Mouse (Mus musculus) kidney, embryonic 15.5 days (tissue): ENCODE measurements at regions not wholly inside any gene's neighbourhood (a gene's known extent, or its start where the extent isn't known, plus 50 kb on each side); places are given as distances from the start of the nearest gene placed in this dataset.

Source experiments
- ATAC-seq: fragments of 200-750 bp; cut with Nextera tagmentation; replicated peaks from 2 replicates; pipeline ENCODE4 v1.8.0; 2017; ENCODE audit warnings: moderate TSS enrichment; ENCODE audit not compliant: low FRiP score
- H3K27ac ChIP-seq: fragments of 300-500 bp; sonication (generic); 2 replicates; pipeline ENCODE4 v1.5.1; 2015; ENCODE audit warnings: mild to moderate bottlenecking, inconsistent platforms
- H3K27me3 ChIP-seq: fragments of 300-500 bp; sonication (generic); 2 replicates; pipeline ENCODE4 v1.6.1; 2015; ENCODE audit warnings: inconsistent platforms
- H3K36me3 ChIP-seq: fragments of 300-500 bp; sonication (generic); 2 replicates; pipeline ENCODE4 v1.6.1; 2015; ENCODE audit warnings: inconsistent platforms
- H3K4me1 ChIP-seq: fragments of 300-500 bp; sonication (generic); 2 replicates; pipeline ENCODE4 v1.6.1; 2015; ENCODE audit warnings: inconsistent platforms
- H3K4me2 ChIP-seq: fragments of 300-500 bp; sonication (generic); 2 replicates; pipeline ENCODE4 v1.6.1; 2015; ENCODE audit warnings: moderate library complexity, mild to moderate bottlenecking, inconsistent platforms
- H3K4me3 ChIP-seq: fragments of 300-500 bp; sonication (generic); replicated peaks from 2 replicates; pipeline ENCODE4 v1.5.1; 2015; ENCODE audit warnings: mild to moderate bottlenecking, inconsistent platforms
- H3K9ac ChIP-seq: fragments of 300-500 bp; sonication (generic); 2 replicates; pipeline ENCODE4 v1.6.1; 2015; ENCODE audit warnings: mild to moderate bottlenecking, inconsistent platforms
- H3K9me3 ChIP-seq: fragments of 300-500 bp; sonication (generic); replicated peaks from 2 replicates; pipeline ENCODE4 v1.6.1; 2016; ENCODE audit warnings: inconsistent platforms
- WGBS: fragments of 180-500 bp; shearing (Covaris S2); methylation state at CpG from one replicate; pipeline ENCODE4 v1.1.7; 2015; ENCODE audit warnings: mixed read lengths; 5-methylcytosine and 5-hydroxymethylcytosine counted together

- Histone ChIP-seq H3K9me3 (no peaks in the 10 kb centered on the region), H3K27me3 (peaks cover 11% of the 10 kb centered on the region), H3K36me3 (no peaks in the 10 kb centered on the region), H3K4me1 (no peaks in the 10 kb centered on the region), H3K9ac (no peak overlapping the region), H3K27ac (no peak overlapping the region), H3K4me2 (no peak overlapping the region), H3K4me3 (no peak overlapping the region)
- 50% methylated on average over 12 of the region's 12 CpGs for WGBS
- ATAC-seq = no peak
These were observed 81.8 kb upstream of the Thy1 start for GRCm38 (mm10) chr9:43961431-43961830.

- Histone ChIP-seq H3K9ac (no peak overlapping the region), H3K4me3 (no peak overlapping the region), H3K4me2 (no peak overlapping the region), H3K9me3 (no peaks in the 10 kb centered on the region), H3K4me1 (0 out of 2 replicates have a peak, but pooled peaks cover 3% of the 10 kb centered on the region), H3K27me3 (peaks cover 11% of the 10 kb centered on the region), H3K36me3 (no peaks in the 10 kb centered on the region), H3K27ac (no peak overlapping the region)
- 41% methylated on average over 4 of the region's 4 CpGs for WGBS
- ATAC-seq = no peak
These were observed 78.0 kb upstream of the Thy1 start for GRCm38 (mm10) chr9:43965171-43965570.

GRCm38 (mm10) chr9:43965811-43966210 is 77.4 kb upstream of the Thy1 start:
- H3K4me1 ChIP-seq = 0 out of 2 replicates have a peak, but pooled peaks cover 3% of the 10 kb centered on the region
- H3K27me3 ChIP-seq = peaks cover 11% of the 10 kb centered on the region
- ATAC-seq = no peak
- H3K9ac ChIP-seq = no peak overlapping the region
- no peak overlapping the region for H3K4me3 ChIP-seq
- H3K36me3 ChIP-seq = no peaks in the 10 kb centered on the region
- no peaks in the 10 kb centered on the region for H3K9me3 ChIP-seq
- no peak overlapping the region for H3K27ac ChIP-seq
- H3K4me2 ChIP-seq = no peak overlapping the region
- 72% methylated on average over 5 of the region's 5 CpGs for WGBS

GRCm38 (mm10) chr9:43970043-43970795 is 73.0 kb upstream of the Thy1 start:
- Histone ChIP-seq H3K4me2 (no peak overlapping the region), H3K4me1 (0 out of 2 replicates have a peak, but pooled peaks cover 3% of the 10 kb centered on the region)

GRCm38 (mm10) chr9:43970858-43971257 is 72.3 kb upstream of the Thy1 start:
- 53% methylated on average over 3 of the region's 3 CpGs for WGBS
- no peak overlapping the region for H3K9ac ChIP-seq
- 0 out of 2 replicates have a peak, but pooled peaks cover 3% of the 10 kb centered on the region for H3K4me1 ChIP-seq
- ATAC-seq = no peak
- H3K9me3 ChIP-seq = no peaks in the 10 kb centered on the region
- H3K27ac ChIP-seq = no peak overlapping the region
- peaks cover 14% of the 10 kb centered on the region for H3K27me3 ChIP-seq
- no peak overlapping the region for H3K4me2 ChIP-seq
- H3K36me3 ChIP-seq = no peaks in the 10 kb centered on the region
- H3K4me3 ChIP-seq = no peak overlapping the region

More at GRCm38 (mm10) chr9:43970043-43970795, 73.0 kb upstream of the Thy1 start:
- Histone ChIP-seq H3K9ac (no peak overlapping the region), H3K4me3 (no peak overlapping the region), H3K36me3 (no peaks in the 10 kb centered on the region), H3K9me3 (no peaks in the 10 kb centered on the region), H3K27me3 (peaks cover 14% of the 10 kb centered on the region), H3K27ac (no peak overlapping the region)
- ATAC-seq = no peak
- 47% methylated on average over 9 of the region's 9 CpGs for WGBS

- H3K4me3 ChIP-seq = no peak overlapping the region
- H3K4me2 ChIP-seq = no peak overlapping the region
- H3K9ac ChIP-seq = no peak overlapping the region
- H3K36me3 ChIP-seq = no peaks in the 10 kb centered on the region
- H3K27me3 ChIP-seq = peaks cover 14% of the 10 kb centered on the region
- H3K27ac ChIP-seq = no peak overlapping the region
- H3K4me1 ChIP-seq = 0 out of 2 replicates have a peak, but pooled peaks cover 3% of the 10 kb centered on the region
- H3K9me3 ChIP-seq = no peaks in the 10 kb centered on the region
- 8% methylated on average over 3 of the region's 3 CpGs for WGBS
- ATAC-seq = no peak
These were observed 70.9 kb upstream of the Thy1 start for GRCm38 (mm10) chr9:43972290-43972689.

GRCm38 (mm10) chr9:43975405-43975804 is 67.8 kb upstream of the Thy1 start:
- no peak overlapping the region for H3K27ac ChIP-seq
- H3K4me1 ChIP-seq = no peaks in the 10 kb centered on the region
- peaks cover 14% of the 10 kb centered on the region for H3K27me3 ChIP-seq
- no peak overlapping the region for H3K4me2 ChIP-seq
- no peak overlapping the region for H3K9ac ChIP-seq
- no peak for ATAC-seq
- 64% methylated on average over 2 of the region's 2 CpGs for WGBS
- no peak overlapping the region for H3K4me3 ChIP-seq
- no peaks in the 10 kb centered on the region for H3K9me3 ChIP-seq
- H3K36me3 ChIP-seq = no peaks in the 10 kb centered on the region

- Histone ChIP-seq H3K27me3 (peaks cover 9% of the 10 kb centered on the region), H3K27ac (no peak overlapping the region)
- WGBS = 90% methylated on average over 5 of the region's 5 CpGs
These were observed 66.8 kb upstream of the Thy1 start for GRCm38 (mm10) chr9:43976366-43976765.

GRCm38 (mm10) chr9:43977773-43978172 is 65.4 kb upstream of the Thy1 start:
- no peak for ATAC-seq
- H3K27ac ChIP-seq = no peak overlapping the region
- no peaks in the 10 kb centered on the region for H3K36me3 ChIP-seq
- no peak overlapping the region for H3K4me2 ChIP-seq
- no peaks in the 10 kb centered on the region for H3K4me1 ChIP-seq
- no peak overlapping the region for H3K9ac ChIP-seq
- H3K27me3 ChIP-seq = peaks cover 5% of the 10 kb centered on the region
- no peaks in the 10 kb centered on the region for H3K9me3 ChIP-seq
- no peak overlapping the region for H3K4me3 ChIP-seq
- WGBS = 62% methylated on average over 3 of the region's 3 CpGs

More at GRCm38 (mm10) chr9:43976366-43976765, 66.8 kb upstream of the Thy1 start:
- no peak overlapping the region for H3K4me3 ChIP-seq
- no peaks in the 10 kb centered on the region for H3K4me1 ChIP-seq
- ATAC-seq = no peak
- H3K9ac ChIP-seq = no peak overlapping the region
- H3K36me3 ChIP-seq = no peaks in the 10 kb centered on the region
- no peak overlapping the region for H3K4me2 ChIP-seq
- H3K9me3 ChIP-seq = no peaks in the 10 kb centered on the region

- H3K4me3 ChIP-seq = no peak overlapping the region
- ATAC-seq = no peak
- H3K36me3 ChIP-seq = no peaks in the 10 kb centered on the region
- H3K9me3 ChIP-seq = no peaks in the 10 kb centered on the region
- H3K27me3 ChIP-seq = no peaks in the 10 kb centered on the region
- no peak overlapping the region for H3K27ac ChIP-seq
- no peak overlapping the region for H3K4me2 ChIP-seq
- no peak overlapping the region for H3K9ac ChIP-seq
- WGBS = 39% methylated on average over 8 of the region's 8 CpGs
- no peaks in the 10 kb centered on the region for H3K4me1 ChIP-seq
These were observed 61.8 kb upstream of the Thy1 start for GRCm38 (mm10) chr9:43981376-43981775.

GRCm38 (mm10) chr9:43982359-43982889 is 60.8 kb upstream of the Thy1 start:
- Histone ChIP-seq H3K4me3 (no peak overlapping the region), H3K4me2 (no peak overlapping the region), H3K9me3 (no peaks in the 10 kb centered on the region), H3K4me1 (no peaks in the 10 kb centered on the region), H3K9ac (no peak overlapping the region), H3K27ac (no peak overlapping the region), H3K36me3 (no peaks in the 10 kb centered on the region), H3K27me3 (no peaks in the 10 kb centered on the region)
- WGBS = 64% methylated on average over 5 of the region's 5 CpGs
- no peak for ATAC-seq

GRCm38 (mm10) chr9:43983220-43983619 is 60.0 kb upstream of the Thy1 start:
- no peak overlapping the region for H3K4me2 ChIP-seq
- no peak overlapping the region for H3K4me3 ChIP-seq
- WGBS = 67% methylated on average over 2 of the region's 2 CpGs
- no peak for ATAC-seq
- H3K4me1 ChIP-seq = peaks cover 4% of the 10 kb centered on the region; the same call in 1 of the 2 replicates
- H3K9ac ChIP-seq = no peak overlapping the region
- no peaks in the 10 kb centered on the region for H3K9me3 ChIP-seq
- H3K36me3 ChIP-seq = no peaks in the 10 kb centered on the region
- H3K27ac ChIP-seq = no peak overlapping the region
- no peaks in the 10 kb centered on the region for H3K27me3 ChIP-seq
